Mouse (Mus musculus): ENCODE data around the gene Wfdc1. TPM values are rescaled to one million over a fixed set of nuclear protein-coding genes. Genes with fewer than 3 reads are reported as not detected.

Gene Wfdc1
- polyA plus RNA-seq, 1 experiment from 2014 or later: 0.36 TPM

DNA sequence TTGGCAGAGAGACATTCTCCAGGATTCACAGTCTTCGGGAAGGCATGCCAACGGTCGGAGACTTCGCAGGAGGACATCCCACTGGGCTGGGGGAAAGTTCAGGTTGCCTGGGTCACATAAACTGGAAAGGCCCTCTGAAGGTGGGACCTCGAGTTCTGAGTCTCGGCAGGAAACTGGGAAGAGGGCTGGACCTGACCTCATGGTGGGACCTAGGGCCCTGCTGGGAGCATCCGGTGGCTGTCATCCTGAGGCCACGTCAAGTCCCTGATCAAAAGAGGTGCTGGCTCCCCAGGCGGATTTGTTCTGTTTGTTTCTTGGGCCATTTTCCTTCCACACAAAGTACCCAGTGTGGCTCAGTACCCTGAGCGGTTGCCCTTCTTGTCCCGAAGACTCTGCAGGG is 2.7 kb upstream of the Wfdc1 start:
- no peak for DNase-seq (ENCODE audit: low spot score)
- ATAC-seq (replicated peaks; ENCODE audit: low FRiP score): no peak
- no peak overlapping the region for H3K9ac ChIP-seq (ENCODE audit: low read depth, low read length)
- no peak overlapping the region for H3K4me2 ChIP-seq
- peaks cover 10% of the 10 kb centered on the region for H3K4me1 ChIP-seq (replicated peaks; ENCODE audit: control insufficient read depth, insufficient read depth, low read length)
- no peaks in the 10 kb centered on the region for H3K36me3 ChIP-seq (ENCODE audit: control insufficient read depth, insufficient read depth, low read length)
- no peak overlapping the region for H3K4me3 ChIP-seq (ENCODE audit: low read depth, low read length)
- 63% methylated on average over 11 of the region's 11 CpGs for WGBS
- H3K9me3 ChIP-seq (ENCODE audit: control insufficient read depth, low read length): no peaks in the 10 kb centered on the region
- H3K27ac ChIP-seq (ENCODE audit: low read depth, low read length): no peak overlapping the region
- no peaks in the 10 kb centered on the region; the same call in none of the 2 replicates for H3K27me3 ChIP-seq (replicated peaks; ENCODE audit: control insufficient read depth, insufficient read depth, low read length)

DNA sequence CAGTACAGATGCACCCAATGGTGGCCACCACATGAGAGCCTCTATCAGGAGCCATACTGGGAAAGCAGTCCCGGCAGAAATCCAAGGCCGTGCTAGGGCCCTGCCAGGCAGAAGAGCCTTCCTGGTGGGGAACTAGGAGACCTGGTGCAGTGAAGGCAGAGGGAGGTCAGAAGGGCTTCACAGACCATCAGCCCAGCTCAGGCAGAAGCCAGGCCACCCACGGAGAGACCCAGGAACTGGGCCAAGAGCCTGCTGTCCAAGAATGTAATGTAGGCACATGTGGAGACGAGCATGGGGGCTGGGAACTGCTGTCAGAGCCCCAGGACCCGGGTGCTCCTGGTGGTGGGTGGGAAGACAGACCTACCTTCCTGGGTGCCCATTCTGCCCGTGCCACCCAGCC is 895 bp upstream of the Wfdc1 start:
- no peak overlapping the region for H3K4me2 ChIP-seq
- 66% methylated on average over 6 of the region's 6 CpGs for WGBS
- H3K36me3 ChIP-seq (ENCODE audit: control insufficient read depth, insufficient read depth, low read length): no peaks in the 10 kb centered on the region
- no peaks in the 10 kb centered on the region; the same call in none of the 2 replicates for H3K27me3 ChIP-seq (replicated peaks; ENCODE audit: control insufficient read depth, insufficient read depth, low read length)
- DNase-seq (ENCODE audit: low spot score): no peak
- ATAC-seq (replicated peaks; ENCODE audit: low FRiP score): no peak
- no peak overlapping the region for H3K4me3 ChIP-seq (ENCODE audit: low read depth, low read length)
- H3K4me1 ChIP-seq (replicated peaks; ENCODE audit: control insufficient read depth, insufficient read depth, low read length): peaks cover 10% of the 10 kb centered on the region
- H3K9me3 ChIP-seq (ENCODE audit: control insufficient read depth, low read length): no peaks in the 10 kb centered on the region
- no peak overlapping the region for H3K9ac ChIP-seq (ENCODE audit: low read depth, low read length)
- H3K27ac ChIP-seq (ENCODE audit: low read depth, low read length): no peak overlapping the region

DNA sequence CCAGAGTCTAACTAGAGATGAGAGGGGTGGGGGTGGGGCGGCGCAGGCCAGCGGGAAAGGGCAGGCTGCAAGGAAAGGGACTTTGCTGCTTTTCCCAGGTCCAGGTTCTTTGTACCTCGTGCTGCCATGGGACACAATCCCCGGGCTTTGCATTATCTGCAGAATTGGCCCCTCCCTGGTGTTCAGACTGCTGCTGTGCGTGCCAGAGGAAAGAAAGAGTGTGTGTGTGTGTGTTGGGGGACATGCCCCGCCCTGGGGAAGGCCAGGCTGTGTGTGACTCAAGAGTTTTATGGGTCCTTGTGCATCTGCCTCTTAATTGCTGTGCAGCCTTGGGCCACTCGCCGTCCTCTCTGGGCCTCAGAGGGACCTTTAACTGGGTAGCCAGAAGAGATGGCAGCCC is 2.3 kb downstream of the Wfdc1 start:
- Histone ChIP-seq H3K27ac (ENCODE audit: low read depth, low read length) (no peak overlapping the region), H3K36me3 (ENCODE audit: control insufficient read depth, insufficient read depth, low read length) (no peaks in the 10 kb centered on the region), H3K9ac (ENCODE audit: low read depth, low read length) (no peak overlapping the region), H3K27me3 (replicated peaks; ENCODE audit: control insufficient read depth, insufficient read depth, low read length) (no peaks in the 10 kb centered on the region; the same call in none of the 2 replicates), H3K4me3 (ENCODE audit: low read depth, low read length) (no peak overlapping the region), H3K4me2 (no peak overlapping the region), H3K9me3 (ENCODE audit: control insufficient read depth, low read length) (no peaks in the 10 kb centered on the region), H3K4me1 (replicated peaks; ENCODE audit: control insufficient read depth, insufficient read depth, low read length) (0 out of 2 replicates have a peak, but pooled peaks cover 5% of the 10 kb centered on the region)
- ATAC-seq (replicated peaks; ENCODE audit: low FRiP score) (no peak), DNase-seq (ENCODE audit: low spot score) (no peak)
- WGBS: 63% methylated on average over 9 of the region's 9 CpGs

DNA sequence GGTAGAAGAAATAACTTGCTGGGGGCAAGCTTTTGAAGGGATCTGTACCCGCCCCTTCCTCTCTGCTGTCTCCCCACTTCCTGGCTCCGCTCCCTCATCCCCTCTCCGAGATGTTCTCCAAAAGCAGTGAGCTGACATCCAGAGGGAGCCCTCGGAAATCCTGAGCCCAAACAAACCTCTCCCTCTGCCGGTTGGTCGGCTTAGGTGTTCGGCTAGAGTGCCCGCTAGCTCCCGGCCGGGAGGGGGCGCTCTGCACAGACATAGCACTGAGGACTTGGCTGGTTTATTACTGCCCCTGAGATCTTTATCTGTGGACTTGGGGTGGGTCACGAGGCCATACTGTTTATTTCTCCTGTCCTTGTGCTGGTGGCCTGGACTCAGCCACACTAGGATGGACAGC is 3.1 kb downstream of the Wfdc1 start:
- Histone ChIP-seq H3K9ac (ENCODE audit: low read depth, low read length) (no peak overlapping the region), H3K27me3 (replicated peaks; ENCODE audit: control insufficient read depth, insufficient read depth, low read length) (no peaks in the 10 kb centered on the region; the same call in none of the 2 replicates), H3K36me3 (ENCODE audit: control insufficient read depth, insufficient read depth, low read length) (no peaks in the 10 kb centered on the region), H3K9me3 (ENCODE audit: control insufficient read depth, low read length) (no peaks in the 10 kb centered on the region), H3K4me1 (replicated peaks; ENCODE audit: control insufficient read depth, insufficient read depth, low read length) (0 out of 2 replicates have a peak, but pooled peaks cover 5% of the 10 kb centered on the region), H3K27ac (ENCODE audit: low read depth, low read length) (no peak overlapping the region), H3K4me3 (ENCODE audit: low read depth, low read length) (no peak overlapping the region), H3K4me2 (no peak overlapping the region)
- ATAC-seq (replicated peaks; ENCODE audit: low FRiP score): no peak; the same call in 1 of the 2 replicates
- no peak for DNase-seq (ENCODE audit: low spot score)
- 36% methylated on average over 12 of the region's 12 CpGs for WGBS

DNA sequence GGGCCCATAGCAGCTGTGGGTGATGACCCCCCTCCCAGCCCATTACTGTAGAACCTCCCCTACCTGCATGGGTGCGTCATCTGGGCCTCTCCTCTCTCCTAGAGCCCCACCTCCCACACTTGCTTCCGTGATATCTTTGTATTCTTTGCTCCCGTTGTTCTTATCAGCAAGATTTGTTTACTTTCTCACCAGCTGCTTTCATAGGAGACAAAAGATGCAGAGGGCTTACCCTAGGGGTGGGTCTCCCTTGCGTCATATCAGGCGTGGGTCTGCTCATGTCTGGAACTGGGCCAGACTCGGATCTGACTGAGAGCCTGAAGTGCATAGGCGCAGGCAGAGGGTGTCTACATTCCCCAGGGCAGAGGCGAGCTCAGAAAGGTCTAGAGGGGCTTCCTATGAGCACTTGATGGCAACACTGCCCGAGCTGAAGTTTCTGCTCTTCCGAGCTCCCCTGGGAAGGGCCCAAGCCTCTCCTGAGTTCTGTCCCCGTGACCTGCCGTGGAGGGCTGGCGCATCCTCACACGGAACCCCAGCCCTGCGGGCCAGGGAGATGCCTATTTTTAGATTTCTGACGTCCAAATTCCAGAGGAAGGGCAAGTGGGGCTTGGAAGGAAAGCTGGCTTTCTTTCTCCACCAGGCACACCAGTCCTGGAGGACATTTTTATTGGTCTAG is 4.4 kb downstream of the Wfdc1 start:
- Histone ChIP-seq H3K9ac (ENCODE audit: low read depth, low read length) (no peak overlapping the region), H3K9me3 (ENCODE audit: control insufficient read depth, low read length) (no peaks in the 10 kb centered on the region), H3K27me3 (replicated peaks; ENCODE audit: control insufficient read depth, insufficient read depth, low read length) (no peaks in the 10 kb centered on the region; the same call in none of the 2 replicates), H3K4me1 (replicated peaks; ENCODE audit: control insufficient read depth, insufficient read depth, low read length) (0 out of 2 replicates have a peak, but pooled peaks cover 5% of the 10 kb centered on the region), H3K4me3 (ENCODE audit: low read depth, low read length) (no peak overlapping the region), H3K36me3 (ENCODE audit: control insufficient read depth, insufficient read depth, low read length) (no peaks in the 10 kb centered on the region), H3K4me2 (no peak overlapping the region), H3K27ac (ENCODE audit: low read depth, low read length) (no peak overlapping the region)
- ATAC-seq (replicated peaks; ENCODE audit: low FRiP score): no peak
- DNase-seq (ENCODE audit: low spot score): no peak
- 48% methylated on average over 16 of the region's 16 CpGs for WGBS

DNA sequence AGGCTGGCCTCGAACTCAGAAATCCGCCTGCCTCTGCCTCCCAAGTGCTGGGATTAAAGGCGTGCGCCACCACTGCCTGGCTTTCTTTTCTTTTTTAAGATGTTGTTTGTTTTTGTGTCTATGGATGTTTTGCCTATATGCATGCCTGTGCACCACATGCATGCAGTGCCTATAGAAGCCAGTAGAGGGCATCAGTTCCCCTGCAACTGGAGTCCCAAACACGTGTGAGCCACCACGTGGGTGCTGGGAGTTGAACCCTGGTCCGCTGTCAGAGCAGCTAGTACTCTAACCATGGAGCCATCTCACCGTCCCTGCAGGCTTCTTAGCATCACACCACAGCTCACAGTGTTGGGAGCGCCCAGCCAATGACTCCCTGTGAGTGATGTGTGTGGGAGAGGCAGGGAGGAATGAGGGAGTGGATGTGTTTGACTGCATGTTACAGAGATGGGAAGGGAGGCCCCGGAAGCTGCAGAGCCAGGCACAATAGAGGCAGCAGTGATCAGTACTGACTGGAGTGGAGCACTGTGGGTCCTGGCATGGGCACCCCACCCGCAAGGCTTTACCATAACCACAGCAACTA is 7.9 kb downstream of the Wfdc1 start:
- Histone ChIP-seq H3K4me1 (replicated peaks; ENCODE audit: control insufficient read depth, insufficient read depth, low read length) (peaks cover 9% of the 10 kb centered on the region; the same call in 1 of the 2 replicates), H3K9ac (ENCODE audit: low read depth, low read length) (no peak overlapping the region), H3K36me3 (ENCODE audit: control insufficient read depth, insufficient read depth, low read length) (no peaks in the 10 kb centered on the region), H3K4me3 (ENCODE audit: low read depth, low read length) (no peak overlapping the region), H3K27ac (ENCODE audit: low read depth, low read length) (no peak overlapping the region), H3K9me3 (ENCODE audit: control insufficient read depth, low read length) (no peaks in the 10 kb centered on the region), H3K27me3 (replicated peaks; ENCODE audit: control insufficient read depth, insufficient read depth, low read length) (no peaks in the 10 kb centered on the region), H3K4me2 (no peak overlapping the region)
- no peak for DNase-seq (ENCODE audit: low spot score)
- no peak for ATAC-seq (replicated peaks; ENCODE audit: low FRiP score)
- 80% methylated on average over 11 of the region's 11 CpGs for WGBS

DNA sequence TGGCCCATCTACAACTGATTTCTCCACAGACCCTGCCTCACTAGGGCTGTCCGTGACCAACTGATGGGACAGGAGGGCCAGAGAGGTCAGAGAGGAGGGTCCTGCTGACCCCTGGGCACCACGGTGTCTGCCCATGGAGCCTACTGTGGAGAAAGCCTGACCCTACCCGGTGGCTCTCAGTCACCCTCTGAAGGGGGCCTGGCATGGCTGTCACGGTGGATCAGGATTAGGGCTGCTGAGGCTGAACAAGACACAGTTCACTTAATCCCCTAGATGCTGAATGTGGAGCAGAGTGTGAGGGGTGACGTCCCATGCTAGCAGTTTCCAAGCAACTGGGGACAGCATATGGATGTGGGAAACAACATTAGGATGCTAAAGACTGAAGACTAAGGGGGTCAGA is 9.3 kb downstream of the Wfdc1 start:
- ATAC-seq (replicated peaks; ENCODE audit: low FRiP score) (no peak), DNase-seq (ENCODE audit: low spot score) (no peak)
- H3K27ac ChIP-seq (ENCODE audit: low read depth, low read length): no peak overlapping the region
- H3K9ac ChIP-seq (ENCODE audit: low read depth, low read length): no peak overlapping the region
- no peak overlapping the region for H3K4me3 ChIP-seq (ENCODE audit: low read depth, low read length)
- no peaks in the 10 kb centered on the region for H3K36me3 ChIP-seq (ENCODE audit: control insufficient read depth, insufficient read depth, low read length)
- no peak overlapping the region for H3K4me2 ChIP-seq
- no peaks in the 10 kb centered on the region for H3K9me3 ChIP-seq (ENCODE audit: control insufficient read depth, low read length)
- H3K4me1 ChIP-seq (replicated peaks; ENCODE audit: control insufficient read depth, insufficient read depth, low read length): peaks cover 9% of the 10 kb centered on the region; the same call in 1 of the 2 replicates
- H3K27me3 ChIP-seq (replicated peaks; ENCODE audit: control insufficient read depth, insufficient read depth, low read length): no peaks in the 10 kb centered on the region
- 87% methylated on average over 5 of the region's 5 CpGs for WGBS

DNA sequence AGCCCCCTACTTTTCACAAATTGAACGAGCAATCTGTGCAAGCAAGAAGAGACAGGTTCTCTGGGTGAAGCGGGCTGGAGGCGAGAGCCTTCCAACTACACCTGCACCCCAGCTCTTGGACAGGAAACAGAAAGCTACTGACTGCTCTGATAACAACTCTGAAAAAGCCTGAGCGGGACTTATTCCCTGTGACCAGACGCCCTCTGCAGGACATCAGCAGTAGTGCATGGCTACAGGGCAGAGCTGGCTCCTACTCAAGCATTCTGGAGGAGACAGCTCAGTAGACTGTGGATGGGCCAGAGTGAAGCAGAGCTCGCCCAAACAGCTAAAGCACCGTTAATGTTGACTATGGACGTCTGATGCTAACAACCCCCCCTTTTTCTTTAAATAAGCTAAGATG is 10.2 kb downstream of the Wfdc1 start:
- Histone ChIP-seq H3K9me3 (ENCODE audit: control insufficient read depth, low read length) (no peaks in the 10 kb centered on the region), H3K9ac (ENCODE audit: low read depth, low read length) (no peak overlapping the region), H3K4me3 (ENCODE audit: low read depth, low read length) (no peak overlapping the region), H3K36me3 (ENCODE audit: control insufficient read depth, insufficient read depth, low read length) (no peaks in the 10 kb centered on the region), H3K27ac (ENCODE audit: low read depth, low read length) (no peak overlapping the region), H3K4me2 (no peak overlapping the region), H3K4me1 (replicated peaks; ENCODE audit: control insufficient read depth, insufficient read depth, low read length) (peaks cover 3% of the 10 kb centered on the region; the same call in 1 of the 2 replicates), H3K27me3 (replicated peaks; ENCODE audit: control insufficient read depth, insufficient read depth, low read length) (no peaks in the 10 kb centered on the region)
- 0 out of 2 replicates have a peak, but pooled peaks have one; percentile 34 for ATAC-seq (replicated peaks; ENCODE audit: low FRiP score)
- DNase-seq (ENCODE audit: low spot score): peak; percentile 77
- WGBS: 10% methylated on average over 8 of the region's 8 CpGs

Measured in liver, embryonic 11.5 days (tissue).